Mouse (Mus musculus) colon, adult 2 months (tissue): Measurements from ENCODE around the gene Btbd35f28. TPM values are rescaled to one million over a fixed set of nuclear protein-coding genes. Genes with fewer than 3 reads are reported as not detected.

Source experiments
- polyA plus RNA-seq: library from polyadenylated mRNA; depleted of rRNA; stranded (reverse); fragments of >200 nt; gene quantifications from 2 replicates; pipeline ENCODE4 v1.2.3, GENCODE M21; 2012; rRNA removed

Btbd35f28 gene
- polyA plus RNA-seq: not detected in 2 replicates

DNA sequence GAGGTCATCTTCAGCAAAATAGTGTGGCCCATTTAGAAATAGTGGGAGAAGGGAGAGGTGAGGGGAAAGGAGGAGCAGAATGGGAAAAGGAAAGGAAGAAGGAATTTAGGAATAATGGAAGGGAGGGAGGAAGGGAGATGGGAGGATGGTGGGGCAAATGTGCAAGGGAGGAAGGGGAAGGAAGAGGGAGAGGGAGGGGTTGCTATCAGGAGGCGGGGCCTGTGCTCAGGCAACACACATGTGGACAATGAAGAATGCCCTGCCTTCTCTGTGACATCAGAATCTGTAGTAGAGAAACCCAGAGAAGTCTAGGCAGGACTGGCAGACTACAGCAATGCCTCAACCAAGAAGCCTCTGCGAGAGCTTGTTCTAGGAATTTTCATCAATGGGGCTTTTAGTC lies at the start of gene Btbd35f28:
Gene Btbd35f28 (plus strand): TSS at position 301 of the 400 bp plus-strand sequence.

Other genes with a start within 250 kb of the Btbd35f28 start
- not detected in 2 replicates for gene Btbd35f16, start 239.6 kb upstream of the Btbd35f28 start, polyA plus RNA-seq
- not detected in 2 replicates for gene Btbd35f3, start 158.9 kb upstream of the Btbd35f28 start, polyA plus RNA-seq
- not detected in 2 replicates for gene Btbd35f20, start 94.7 kb downstream of the Btbd35f28 start, polyA plus RNA-seq
- not detected in 2 replicates for gene Btbd35f17, start 174.1 kb downstream of the Btbd35f28 start, polyA plus RNA-seq